Mouse (Mus musculus) ES-E14 (cell line): ENCODE data around the gene Fam19a3. TPM values are rescaled to one million over a fixed set of nuclear protein-coding genes. Genes with fewer than 3 reads are reported as not detected.
A peak's percentile ranks its signal among the peaks of the same experiment; 100 is the strongest.
"Not testable (repeated sequence)": the region's sequence is repeated elsewhere in the genome, so short reads cannot be mapped to it uniquely, and the experiment has no call there.

Experiments used
- DNase-seq: peaks from one replicate; pipeline ENCODE4 v3.0.0-alpha.2; 2013; ENCODE audit warnings: low read depth, low spot score
- H3K27ac ChIP-seq: 2 replicates; pipeline ENCODE4 v1.5.1; 2012; ENCODE audit warnings: low read depth, mild to moderate bottlenecking, low read length, moderate library complexity, mixed read lengths; ENCODE audit not compliant: poor library complexity, insufficient read depth, severe bottlenecking
- H3K36me3 ChIP-seq: 2 replicates; pipeline ENCODE4 v1.6.1; 2012; ENCODE audit warnings: mild to moderate bottlenecking, low read length, moderate library complexity, mixed read lengths; ENCODE audit not compliant: control insufficient read depth, poor library complexity, insufficient read depth, severe bottlenecking
- H3K4me1 ChIP-seq, 2 experiments: fragments of 150-350 bp in 1 of 2; sonication (generic) in 1 of 2; 2 replicates each; pipeline ENCODE4 v1.6.1; 2012; ENCODE audit warnings: low read length in 2 of 2, mild to moderate bottlenecking in 1 of 2, mixed read lengths in 1 of 2; ENCODE audit not compliant: control insufficient read depth in 2 of 2, insufficient read depth in 2 of 2, poor library complexity in 1 of 2
- H3K4me3 ChIP-seq, 2 experiments: fragments of 150-350 bp in 1 of 2; sonication (generic) in 1 of 2; 2 replicates each; pipeline ENCODE4 v1.5.1; 2012; ENCODE audit warnings: low read length in 2 of 2, low read depth in 1 of 2, mild to moderate bottlenecking in 1 of 2, mixed read lengths in 1 of 2; ENCODE audit not compliant: insufficient read depth in 1 of 2, poor library complexity in 1 of 2, severe bottlenecking in 1 of 2
- H3K9ac ChIP-seq: 2 replicates; pipeline ENCODE4 v1.6.1; 2012; ENCODE audit warnings: low read depth, mild to moderate bottlenecking, low read length, mixed read lengths; ENCODE audit not compliant: poor library complexity, insufficient read depth, severe bottlenecking
- H3K9me3 ChIP-seq: fragments of 150-350 bp; sonication (generic); 2 replicates; pipeline ENCODE4 v1.6.1; 2012; ENCODE audit warnings: low read depth, mild to moderate bottlenecking, low read length; ENCODE audit not compliant: control insufficient read depth, insufficient read depth
- CHD2 ChIP-seq: IDR thresholded peaks from 2 replicates; pipeline ENCODE4 v1.6.1; 2014; ENCODE audit warnings: mild to moderate bottlenecking, low read depth, low read length, inconsistent platforms
- HCFC1 ChIP-seq: IDR thresholded peaks from 2 replicates; pipeline ENCODE4 v1.6.1; 2012; ENCODE audit warnings: low read length, inconsistent platforms, borderline replicate concordance; ENCODE audit not compliant: insufficient read depth
- MAFK ChIP-seq: IDR thresholded peaks from 2 replicates; pipeline ENCODE4 v1.6.1; 2014; ENCODE audit warnings: mild to moderate bottlenecking, low read depth, low read length, inconsistent platforms; ENCODE audit not compliant: insufficient read depth
- ZC3H11A ChIP-seq: IDR thresholded peaks from 2 replicates; pipeline ENCODE4 v1.6.1; 2012; ENCODE audit warnings: low read depth, mild to moderate bottlenecking, inconsistent platforms, low read length, borderline replicate concordance
- ZNF384 ChIP-seq: IDR thresholded peaks from 2 replicates; pipeline ENCODE4 v1.6.1; 2012; ENCODE audit warnings: low read depth, low read length, inconsistent platforms
- in situ Hi-C, 2 experiments: fragments of 600-800 bp; cut with MboI; formaldehyde crosslinking; loops; one replicate each; pipeline ENCODE4 v1.15.1; 2025; ENCODE audit warnings: low sequenced_read_pairs in 2 of 2, inconsistent platforms in 1 of 2; ENCODE audit not compliant: unreplicated experiment in 2 of 2
- total RNA-seq: library from RNA; depleted of rRNA; stranded (reverse); fragments of 300-350 nt; gene quantifications from 2 replicates; pipeline ENCODE4 v1.2.3, GENCODE M21; 2012

Fam19a3 gene
- total RNA-seq, 1 experiment, result 0.13 TPM

DNA sequence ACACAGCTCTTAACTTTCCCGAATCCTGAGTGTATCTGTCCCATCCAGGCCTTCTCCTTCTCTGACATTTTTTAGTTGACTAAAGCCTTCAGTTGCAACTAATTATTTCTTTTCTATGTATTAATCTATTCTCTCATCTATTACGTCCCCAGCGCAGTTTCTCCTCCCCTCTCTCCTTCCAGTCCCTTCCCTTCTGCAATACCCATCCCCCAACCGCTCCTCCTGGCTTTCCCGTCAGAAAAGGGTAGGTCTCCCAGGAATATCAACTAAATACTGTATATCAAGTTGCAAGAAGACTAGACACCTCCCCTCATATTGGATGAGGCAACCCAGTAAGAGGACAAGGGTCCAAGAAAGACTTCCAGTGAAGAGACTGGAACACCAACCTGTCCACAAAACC is 22.8 kb downstream of the Fam19a3 start:
- TF ChIP-seq CHD2, result no peak
- TF ChIP-seq MAFK, result no peak
- TF ChIP-seq HCFC1, result no peak
- TF ChIP-seq ZNF384, result no peak
- TF ChIP-seq ZC3H11A, result no peak
- Histone ChIP-seq H3K27ac (no peak overlapping the region), H3K4me3 (peak overlapping the region; percentile 30 to 43; a peak in 2 of 4 replicates), H3K9ac (no peak overlapping the region; the same call in 1 of the 2 replicates), H3K36me3 (no peaks in the 10 kb centered on the region), H3K4me1 (peaks cover 0 to under 1% of the 10 kb centered on the region in 2 experiments; a peak in 1 of 4 replicates), H3K9me3 (no peaks in the 10 kb centered on the region)
- no peak for DNase-seq
- in situ Hi-C loops, result loop anchor here in 1 of 2 experiments (25.0 kb wide), 1 partner anchor 303 kb away; the partner anchor contains the start of genes 4930564D02Rik and Cttnbp2nl

DNA sequence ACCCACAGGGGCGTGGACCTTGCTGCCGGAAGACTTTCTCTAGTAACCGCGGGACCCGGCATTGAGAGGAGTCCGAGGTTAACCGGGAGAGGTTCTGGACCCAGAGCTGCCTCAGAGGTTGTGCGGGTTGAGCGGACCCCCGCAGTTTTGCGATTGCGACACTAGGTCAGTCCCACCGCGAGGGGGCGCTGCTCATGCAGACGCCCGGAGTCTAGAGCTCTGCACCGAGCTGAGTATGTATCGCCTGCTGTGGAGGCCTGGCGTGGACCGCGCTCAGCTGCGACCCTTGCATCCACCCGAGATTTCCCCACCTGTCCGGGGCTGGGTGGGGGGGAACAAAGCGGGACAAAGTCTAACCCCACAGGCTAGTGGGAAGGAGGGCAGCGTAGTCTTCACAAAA is 23.2 kb downstream of the Fam19a3 start:
- H3K27ac ChIP-seq, result no peak overlapping the region
- no peaks in the 10 kb centered on the region for H3K36me3 ChIP-seq
- DNase-seq, result no peak
- H3K4me1 ChIP-seq, result peaks cover 0 to 3% of the 10 kb centered on the region in 2 experiments; a peak in 1 of 4 replicates
- H3K9ac ChIP-seq, result peak overlapping the region; percentile 40; the same call in 1 of the 2 replicates
- in situ Hi-C loops, result loop anchor here in 1 of 2 experiments (25.0 kb wide), 1 partner anchor 304 kb away; the partner anchor contains the start of genes 4930564D02Rik and Cttnbp2nl
- no peaks in the 10 kb centered on the region for H3K9me3 ChIP-seq
- TF ChIP-seq ZC3H11A (no peak), ZNF384 (no peak), MAFK (no peak), HCFC1 (no peak), CHD2 (no peak)
- peak overlapping the region; percentile 30 to 43; a peak in 3 of 4 replicates for H3K4me3 ChIP-seq

- in situ Hi-C loops, result loop anchor here in 1 of 2 experiments (25.0 kb wide), 1 partner anchor 309 kb away; the partner anchor contains the start of genes 4930564D02Rik and Cttnbp2nl
- not testable (repeated sequence) for H3K27ac ChIP-seq, H3K9me3 ChIP-seq, H3K36me3 ChIP-seq, H3K9ac ChIP-seq, DNase-seq, H3K4me3 ChIP-seq, H3K4me1 ChIP-seq
Observed at GRCm38 (mm10) chr3:104752845-104753244, 28.8 kb downstream of the Fam19a3 start.

DNA sequence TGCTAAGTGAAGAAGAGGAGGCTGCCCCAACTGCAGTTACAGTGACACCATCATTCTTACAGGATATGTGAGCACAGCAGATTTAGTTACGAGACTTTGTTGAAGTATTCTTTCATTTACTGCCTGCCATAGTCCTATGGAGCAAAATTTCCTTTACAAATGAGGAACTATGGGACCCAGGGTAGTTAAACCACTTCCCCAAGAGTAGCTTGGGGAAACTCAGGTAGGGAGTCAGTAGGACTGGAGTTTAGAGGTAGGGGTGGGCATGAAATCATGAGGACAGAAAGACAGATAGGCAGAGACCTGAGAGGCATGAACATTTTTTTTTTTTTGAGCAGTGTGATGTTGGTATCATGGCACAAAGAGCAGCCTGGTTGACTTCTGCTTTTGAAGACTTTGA is 37.8 kb downstream of the Fam19a3 start:
- Histone ChIP-seq H3K9me3 (no peaks in the 10 kb centered on the region), H3K27ac (no peak overlapping the region), H3K36me3 (no peaks in the 10 kb centered on the region), H3K4me3 (no peak overlapping the region), H3K9ac (no peak overlapping the region), H3K4me1 (no peaks in the 10 kb centered on the region)
- no peak for TF ChIP-seq ZNF384
- TF ChIP-seq MAFK, result no peak
- TF ChIP-seq ZC3H11A, result no peak
- no peak for TF ChIP-seq CHD2
- TF ChIP-seq HCFC1, result no peak
- in situ Hi-C loops, result no loop called here
- no peak for DNase-seq

DNA sequence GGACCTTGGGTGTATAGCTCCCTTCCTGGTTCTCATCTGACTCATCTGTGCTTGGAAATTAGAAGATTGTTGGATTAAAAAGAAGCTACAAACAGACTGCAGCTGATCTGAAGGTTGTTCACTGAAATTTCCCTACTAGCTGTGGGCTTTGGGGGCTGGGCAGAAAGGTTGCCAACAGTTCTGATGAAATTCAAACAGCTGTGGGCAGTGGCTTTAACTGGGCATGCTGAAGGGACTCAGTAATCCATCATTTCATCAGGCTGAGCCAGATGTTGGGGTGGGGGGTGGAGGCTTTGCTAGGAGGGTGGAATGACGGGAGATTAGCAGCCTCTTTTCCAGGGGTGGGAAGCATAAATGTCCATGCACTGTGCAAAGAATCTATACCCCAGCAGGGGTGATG is 38.5 kb downstream of the Fam19a3 start:
- H3K9ac ChIP-seq, result no peak overlapping the region
- H3K27ac ChIP-seq, result no peak overlapping the region
- no peaks in the 10 kb centered on the region for H3K36me3 ChIP-seq
- TF ChIP-seq ZNF384 (no peak), CHD2 (no peak), MAFK (no peak), ZC3H11A (no peak), HCFC1 (no peak)
- H3K9me3 ChIP-seq, result no peaks in the 10 kb centered on the region
- in situ Hi-C loops, result no loop called here
- no peak for DNase-seq
- no peaks in the 10 kb centered on the region for H3K4me1 ChIP-seq
- H3K4me3 ChIP-seq, result no peak overlapping the region
